Mouse (Mus musculus) limb, embryonic 14.5 days (tissue): ENCODE results near the gene 4933414I15Rik. TPM values are rescaled to one million over a fixed set of nuclear protein-coding genes. Genes with fewer than 3 reads are reported as not detected.

Experiments used
- ATAC-seq: fragments of 200-750 bp; cut with Nextera tagmentation; 2 replicates; pipeline ENCODE4 v1.8.0; 2017; ENCODE audit warnings: low read depth, moderate number of reproducible peaks, moderate TSS enrichment; ENCODE audit not compliant: low FRiP score
- DNase-seq: peaks from one replicate; pipeline ENCODE4 v3.0.0-alpha.2; 2015; ENCODE audit warnings: low spot score
- H3K27ac ChIP-seq: fragments of 300-500 bp; sonication (generic); replicated peaks from 2 replicates; pipeline ENCODE4 v1.5.1; 2014; ENCODE audit warnings: low read depth, mild to moderate bottlenecking, low read length, moderate library complexity, mixed read lengths
- H3K27me3 ChIP-seq: fragments of 300-500 bp; sonication (generic); 2 replicates; pipeline ENCODE4 v1.6.1; 2014; ENCODE audit warnings: low read length, mixed read lengths; ENCODE audit not compliant: control insufficient read depth, insufficient read depth
- H3K36me3 ChIP-seq: fragments of 300-500 bp; sonication (generic); 2 replicates; pipeline ENCODE4 v1.6.1; 2014; ENCODE audit warnings: mild to moderate bottlenecking, low read length, moderate library complexity, mixed read lengths; ENCODE audit not compliant: control insufficient read depth, insufficient read depth
- H3K4me1 ChIP-seq: fragments of 300-500 bp; sonication (generic); 2 replicates; pipeline ENCODE4 v1.6.1; 2014; ENCODE audit warnings: antibody characterized with exemption, low read length, mixed read lengths; ENCODE audit not compliant: control insufficient read depth, insufficient read depth
- H3K4me2 ChIP-seq: fragments of 300-500 bp; sonication (generic); replicated peaks from 2 replicates; pipeline ENCODE4 v1.6.1; 2014; ENCODE audit warnings: low read depth, mild to moderate bottlenecking, low read length, moderate library complexity; ENCODE audit not compliant: severe bottlenecking
- H3K4me3 ChIP-seq: fragments of 300-500 bp; sonication (generic); replicated peaks from 2 replicates; pipeline ENCODE4 v1.5.1; 2014; ENCODE audit warnings: low read length
- H3K9ac ChIP-seq: fragments of 300-500 bp; sonication (generic); 2 replicates; pipeline ENCODE4 v1.6.1; 2014; ENCODE audit warnings: mild to moderate bottlenecking, low read depth, low read length, moderate library complexity; ENCODE audit not compliant: severe bottlenecking
- H3K9me3 ChIP-seq: fragments of 300-500 bp; sonication (generic); 2 replicates; pipeline ENCODE4 v1.6.1; 2016; ENCODE audit warnings: low read length; ENCODE audit not compliant: control insufficient read depth
- POLR2A ChIP-seq: fragments of 200-500 bp; IDR thresholded peaks from 2 replicates; pipeline ENCODE4 v1.8.0; 2012; ENCODE audit warnings: inconsistent platforms, mild to moderate bottlenecking, moderate library complexity, borderline replicate concordance; ENCODE audit not compliant: insufficient read depth, insufficient read length; ENCODE audit errors: extremely low read depth
- WGBS: fragments of 180-500 bp; shearing (Covaris S2); extraction: QIAGEN DNeasy Blood & Tissue Kit; methylation state at CpG from one replicate; pipeline ENCODE4 v1.1.7; 2014; 5-methylcytosine and 5-hydroxymethylcytosine counted together
- polyA plus RNA-seq, 2 experiments: library from polyadenylated mRNA; depleted of rRNA in 1 of 2; stranded (reverse) in 1 of 2; unstranded in 1 of 2; fragments of >200 nt; fragmentation: Nextera tagmentation in 1 of 2; extraction: Ambion mirVana in 1 of 2; gene quantifications; 2 replicates each; pipeline versions ENCODE4 v1.2.1 to v1.2.3; 2012 to 2014

The 4933414I15Rik gene
- not detected in 2 replicates for polyA plus RNA-seq (2012; rRNA removed)
- not detected in 2 replicates for polyA plus RNA-seq (2014; fragmentation: Nextera tagmentation; extraction: Ambion mirVana)

DNA sequence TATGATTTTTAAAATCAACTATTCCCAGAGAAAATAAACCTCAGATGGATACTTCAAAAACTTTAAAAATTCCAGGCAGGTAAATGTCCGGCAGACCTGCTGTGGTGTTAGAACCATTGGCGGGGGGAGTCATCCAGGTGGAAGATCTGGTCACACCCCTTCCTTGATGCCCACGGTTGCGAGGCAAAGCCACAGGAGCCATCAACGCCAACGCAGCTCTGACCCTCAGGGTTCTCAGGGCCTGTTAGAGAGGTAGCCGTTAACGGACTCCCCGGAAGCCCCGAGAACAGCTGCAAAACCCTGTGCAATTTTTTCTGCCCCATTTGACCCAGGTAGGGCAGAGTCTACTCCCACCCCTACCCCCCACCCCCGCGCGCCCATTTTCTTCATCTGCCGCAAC is at the start of gene 4933414I15Rik:
TSS of gene 4933414I15Rik (minus strand) at position 260 of the 400 bp plus-strand sequence.
- ATAC-seq (no peak), DNase-seq (no peak)
- TF ChIP-seq POLR2A, result no peak
- H3K9ac ChIP-seq, result no peak within 1 kb of the TSS
- WGBS, result 66% methylated on average over 14 of the region's 14 CpGs
- H3K4me2 ChIP-seq, result no peak within 1 kb of the TSS
- H3K9me3 ChIP-seq, result no peaks in the 10 kb centered on the region
- H3K27ac ChIP-seq, result no peak within 1 kb of the TSS
- H3K36me3 ChIP-seq, result no peaks in the 10 kb centered on the region
- H3K27me3 ChIP-seq, result no peaks in the 10 kb centered on the region
- H3K4me3 ChIP-seq, result no peak within 1 kb of the TSS
- no peaks in the 10 kb centered on the region for H3K4me1 ChIP-seq

- 78% methylated on average over 5 of the region's 5 CpGs for WGBS
- TF ChIP-seq POLR2A, result no peak
- no peak within 1 kb of the TSS for H3K27ac ChIP-seq
- no peak for ATAC-seq
- H3K27me3 ChIP-seq, result no peaks in the 10 kb centered on the region
- no peaks in the 10 kb centered on the region for H3K36me3 ChIP-seq
- no peaks in the 10 kb centered on the region for H3K9me3 ChIP-seq
- no peaks in the 10 kb centered on the region for H3K4me1 ChIP-seq
- H3K4me2 ChIP-seq, result no peak within 1 kb of the TSS
- no peak for DNase-seq
- no peak within 1 kb of the TSS for H3K4me3 ChIP-seq
- no peak within 1 kb of the TSS for H3K9ac ChIP-seq
These were observed 38.1 kb upstream of the 4933414I15Rik start, which contains the start of gene Olfr1377 for GRCm38 (mm10) chr11:50981667-50982066. TSS of gene Olfr1377 (plus strand) at chr11:50981967.

- Histone ChIP-seq H3K9ac (no peak overlapping the region), H3K36me3 (no peaks in the 10 kb centered on the region), H3K4me1 (no peaks in the 10 kb centered on the region), H3K27me3 (no peaks in the 10 kb centered on the region), H3K27ac (no peak overlapping the region), H3K9me3 (no peaks in the 10 kb centered on the region), H3K4me2 (no peak overlapping the region), H3K4me3 (no peak overlapping the region)
- ATAC-seq, result no peak
- DNase-seq, result no peak
- 70% methylated on average over 4 of the region's 4 CpGs for WGBS
- no peak for TF ChIP-seq POLR2A
These were observed 33.7 kb upstream of the 4933414I15Rik start for GRCm38 (mm10) chr11:50977216-50977615.

GRCm38 (mm10) chr11:50966230-50966629 is 22.7 kb upstream of the 4933414I15Rik start, which contains the start of gene Olfr1378:
TSS of gene Olfr1378 (plus strand) at chr11:50966530.
- Histone ChIP-seq H3K9ac (no peak within 1 kb of the TSS), H3K4me1 (no peaks in the 10 kb centered on the region), H3K9me3 (no peaks in the 10 kb centered on the region), H3K36me3 (no peaks in the 10 kb centered on the region), H3K4me2 (no peak within 1 kb of the TSS), H3K4me3 (no peak within 1 kb of the TSS), H3K27ac (no peak within 1 kb of the TSS), H3K27me3 (no peaks in the 10 kb centered on the region)
- 75% methylated on average over 11 of the region's 11 CpGs for WGBS
- no peak for DNase-seq
- TF ChIP-seq POLR2A, result no peak
- ATAC-seq, result no peak

GRCm38 (mm10) chr11:50964886-50965285 is 21.3 kb upstream of the 4933414I15Rik start:
- Histone ChIP-seq H3K9me3 (no peaks in the 10 kb centered on the region), H3K4me2 (no peak overlapping the region), H3K9ac (no peak overlapping the region), H3K4me1 (no peaks in the 10 kb centered on the region), H3K27me3 (no peaks in the 10 kb centered on the region), H3K4me3 (no peak overlapping the region), H3K36me3 (no peaks in the 10 kb centered on the region), H3K27ac (no peak overlapping the region)
- no peak for TF ChIP-seq POLR2A
- peak; percentile 3 for DNase-seq
- ATAC-seq, result no peak
- 80% methylated on average over 2 of the region's 2 CpGs for WGBS
